Mouse (Mus musculus): ENCODE results near the gene Hoxc5.

Hoxc5 gene

DNA sequence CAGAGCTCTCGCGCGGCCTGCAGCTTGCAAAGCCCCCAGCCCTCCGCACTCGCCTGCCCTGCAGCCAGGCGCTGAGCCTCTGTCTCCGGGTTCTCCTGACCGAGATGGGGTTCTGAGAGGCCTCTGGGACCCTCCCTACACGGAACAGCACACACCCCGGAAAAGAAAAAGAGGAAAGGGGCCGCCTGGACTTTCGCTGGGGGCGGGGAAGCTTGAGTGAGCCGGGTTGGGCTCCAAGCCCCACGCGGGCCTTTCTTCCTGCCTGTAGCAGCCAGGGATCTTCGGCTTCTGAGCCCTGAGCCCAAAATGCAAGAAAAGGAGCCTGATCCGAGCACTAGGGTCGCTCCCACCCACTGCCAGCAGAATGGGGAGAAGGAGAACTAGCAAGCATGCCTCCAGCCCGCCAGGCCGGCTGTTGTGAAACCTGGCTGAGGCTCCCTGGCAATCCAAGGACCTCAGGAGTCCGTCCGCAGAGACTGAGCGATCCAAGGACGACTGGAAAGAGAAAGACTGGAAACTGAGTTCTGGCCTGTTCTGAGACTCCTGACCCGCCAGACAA is 44.8 kb downstream of the Hoxc5 start:
- DNase-seq, result peak; percentile 69

DNA sequence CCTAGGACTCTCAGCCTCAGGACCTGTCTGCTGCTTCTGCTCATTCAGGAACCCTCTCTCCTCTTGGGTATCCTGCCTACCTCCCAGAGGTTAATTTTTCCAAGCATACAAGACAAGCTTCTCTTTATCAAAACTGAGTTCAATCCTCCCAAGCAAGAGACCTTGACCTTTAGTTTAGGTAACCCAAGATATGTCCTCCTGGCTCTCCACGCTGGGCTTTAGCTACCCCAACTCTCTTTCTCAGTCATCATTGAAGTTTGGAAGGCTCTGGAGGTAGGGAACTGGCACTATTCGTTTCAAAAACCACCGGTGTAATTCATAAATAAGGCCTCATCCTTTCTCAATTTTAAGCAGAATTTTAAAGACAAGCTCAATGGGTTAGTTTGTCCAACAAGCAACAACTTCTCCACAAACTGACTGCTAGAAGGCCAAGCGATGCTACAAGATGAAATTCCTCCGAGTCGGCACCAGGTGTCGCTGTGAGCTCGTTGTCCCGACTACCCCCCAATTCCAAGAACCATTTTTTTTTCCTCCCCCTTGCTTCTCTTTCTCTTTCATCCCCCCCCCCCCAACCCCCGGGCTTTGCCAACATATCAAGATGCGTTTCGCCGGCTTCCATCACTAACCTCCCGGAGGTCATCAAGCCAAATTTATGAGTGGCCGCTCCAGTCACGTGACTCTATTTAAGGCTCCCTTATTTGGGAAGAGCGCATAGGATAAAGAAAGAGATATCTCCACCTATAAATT is 46.2 kb downstream of the Hoxc5 start:
- DNase-seq, result peak; percentile 78

DNA sequence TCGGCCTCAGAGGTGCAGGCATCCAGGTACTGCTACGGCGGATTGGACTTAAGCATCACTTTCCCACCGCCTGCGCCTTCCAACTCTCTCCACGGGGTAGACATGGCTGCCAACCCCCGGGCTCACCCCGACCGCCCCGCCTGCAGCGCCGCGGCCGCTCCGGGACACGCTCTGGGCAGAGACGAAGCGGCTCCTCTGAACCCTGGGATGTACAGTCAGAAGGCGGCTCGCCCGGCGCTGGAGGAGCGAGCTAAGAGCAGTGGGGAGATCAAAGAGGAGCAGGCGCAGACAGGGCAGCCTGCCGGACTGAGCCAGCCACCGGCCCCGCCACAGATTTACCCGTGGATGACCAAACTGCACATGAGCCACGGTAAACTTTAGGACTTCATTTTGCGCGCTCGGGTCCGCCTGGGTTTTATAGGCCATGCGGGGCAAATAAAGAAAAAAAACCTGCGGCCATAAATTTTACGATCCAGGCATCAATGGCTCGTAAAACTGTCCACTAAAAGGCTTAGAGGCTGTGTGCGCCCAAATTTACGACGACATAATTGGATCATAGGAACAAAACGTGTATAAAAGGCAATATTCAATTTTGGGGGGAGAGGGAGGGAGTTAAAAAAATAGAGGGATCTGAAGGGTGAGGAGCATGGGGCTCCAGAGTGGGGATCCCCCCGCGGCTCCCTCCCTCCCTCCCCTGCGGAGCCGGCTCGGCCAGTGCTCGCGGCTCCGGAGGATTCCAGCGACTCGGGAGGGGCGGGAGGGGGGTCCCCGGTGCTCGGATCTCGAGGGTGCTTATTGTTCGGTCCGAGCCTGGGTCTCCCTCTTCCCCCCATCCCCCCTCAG is 47.1 kb downstream of the Hoxc5 start:
- DNase-seq, result peak; percentile 79

DNA sequence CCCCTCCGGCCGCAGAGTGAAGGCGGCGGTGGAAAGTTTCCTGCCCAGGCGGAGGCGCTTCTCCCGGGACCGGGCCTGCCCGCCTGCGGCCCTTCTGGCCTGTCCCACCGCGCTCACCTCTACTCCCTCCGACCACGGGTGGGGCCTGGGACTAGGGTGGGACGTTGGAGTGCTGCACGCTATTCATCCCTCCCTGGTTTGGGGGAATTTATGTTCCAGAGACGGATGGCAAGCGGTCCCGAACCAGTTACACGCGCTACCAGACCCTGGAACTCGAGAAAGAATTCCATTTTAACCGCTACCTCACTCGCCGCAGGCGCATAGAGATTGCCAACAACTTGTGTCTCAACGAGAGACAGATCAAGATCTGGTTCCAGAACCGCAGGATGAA is 47.8 kb downstream of the Hoxc5 start:
- peak; percentile 59 for DNase-seq

DNA sequence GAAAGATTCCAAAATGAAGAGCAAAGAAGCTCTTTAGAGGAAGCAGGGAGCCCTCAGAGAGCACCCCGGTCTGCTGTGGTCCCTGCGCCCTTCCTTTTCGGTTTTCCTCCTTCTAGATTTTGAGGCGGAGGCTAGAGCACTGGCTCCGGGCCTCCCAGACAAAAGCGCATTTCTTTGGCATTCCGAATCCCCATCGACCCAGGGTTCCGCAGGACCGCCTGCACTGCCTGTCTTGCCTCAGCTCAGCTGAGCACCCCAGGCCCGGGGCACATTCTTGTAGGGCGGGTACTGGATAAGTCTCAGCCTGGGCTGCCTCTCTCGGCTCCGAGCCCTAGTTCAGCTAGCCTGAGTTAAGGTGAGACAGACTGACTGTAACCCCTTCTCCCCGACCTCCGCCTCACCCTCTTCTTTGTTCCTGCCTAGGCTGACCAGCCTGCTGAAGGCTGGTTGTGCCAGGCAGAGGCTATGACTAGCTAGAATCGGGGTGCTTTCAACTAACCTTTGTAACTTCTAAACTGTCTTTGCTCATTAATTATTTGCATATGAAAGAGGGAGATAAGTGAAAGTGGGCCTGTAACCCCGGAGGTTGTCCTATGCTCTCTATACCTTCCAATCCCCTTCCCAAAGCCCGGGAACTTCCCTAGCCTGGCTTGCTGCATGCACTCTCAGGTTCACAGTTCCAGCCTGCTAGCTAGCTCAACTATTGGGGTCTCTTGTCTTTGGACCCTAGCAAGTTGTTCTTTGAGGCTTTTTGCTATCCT is 48.3 kb downstream of the Hoxc5 start:
- DNase-seq, result peak; percentile 57

DNA sequence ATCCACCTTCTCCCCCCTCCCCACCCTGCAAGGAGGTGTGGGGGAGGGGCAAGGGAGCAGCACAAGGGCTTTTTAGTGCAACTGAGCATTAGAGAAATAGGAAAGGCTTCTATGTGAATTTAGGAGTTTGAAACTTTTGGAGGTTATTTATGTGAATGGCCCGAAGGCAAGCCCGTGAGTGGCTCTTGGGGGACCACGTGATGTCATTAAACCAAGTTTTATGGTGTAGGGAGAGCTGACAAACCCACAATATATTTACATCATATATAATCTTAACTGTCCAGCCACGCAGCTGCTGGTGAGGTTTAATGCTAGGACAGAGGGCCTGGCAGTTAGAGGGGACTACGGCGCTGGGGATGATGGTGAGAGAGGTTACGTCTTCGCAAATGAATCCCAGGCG is 51.4 kb downstream of the Hoxc5 start, which contains the start of gene Hoxc4:
Hoxc4 (plus strand) TSS at position 299 of the 400 bp plus-strand sequence.
- no peak for DNase-seq

DNA sequence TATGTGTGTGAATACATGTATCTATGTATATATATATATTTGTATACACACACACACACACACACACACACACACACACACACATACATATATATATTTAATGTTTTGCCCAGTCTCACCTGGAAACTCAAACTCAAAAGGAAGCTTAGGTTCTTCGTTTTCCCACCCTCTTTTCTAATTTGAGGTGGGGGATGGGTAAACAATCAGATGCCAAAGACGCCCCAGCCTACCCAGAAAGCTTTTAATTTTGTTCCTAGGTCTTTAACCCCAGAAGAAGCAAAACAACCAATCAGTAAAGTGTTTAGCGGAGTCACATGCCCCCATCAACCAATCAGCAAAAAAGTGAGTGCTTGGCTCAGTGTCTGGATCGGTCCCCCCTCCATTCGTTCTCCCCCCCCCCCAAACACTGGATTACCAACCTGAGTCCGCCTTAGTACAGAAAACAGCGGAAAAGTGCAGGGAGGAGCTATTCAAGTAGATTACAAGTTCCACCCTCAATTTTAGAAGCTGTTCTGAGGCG is 53.7 kb downstream of the Hoxc5 start:
- DNase-seq, result no peak

DNA sequence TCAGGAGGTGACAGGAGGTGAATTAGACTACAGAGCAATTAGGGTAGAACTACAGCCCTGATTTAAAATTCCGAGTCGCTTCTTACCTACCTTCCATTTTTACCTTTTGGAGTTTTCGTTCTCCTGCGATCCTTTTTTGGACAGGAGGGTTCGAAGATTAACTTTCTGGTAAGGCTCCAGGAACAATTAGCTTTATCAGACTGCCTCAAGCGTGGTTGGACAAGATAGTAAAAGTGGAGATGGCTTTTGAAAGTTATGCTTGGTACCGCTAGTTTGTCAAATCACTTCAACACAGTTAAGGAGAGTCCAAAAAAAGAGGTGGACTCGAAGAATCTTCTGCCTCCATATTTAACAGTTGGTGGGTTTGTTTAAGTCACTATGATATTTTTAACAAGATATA is 54.3 kb downstream of the Hoxc5 start:
- DNase-seq, result no peak

DNA sequence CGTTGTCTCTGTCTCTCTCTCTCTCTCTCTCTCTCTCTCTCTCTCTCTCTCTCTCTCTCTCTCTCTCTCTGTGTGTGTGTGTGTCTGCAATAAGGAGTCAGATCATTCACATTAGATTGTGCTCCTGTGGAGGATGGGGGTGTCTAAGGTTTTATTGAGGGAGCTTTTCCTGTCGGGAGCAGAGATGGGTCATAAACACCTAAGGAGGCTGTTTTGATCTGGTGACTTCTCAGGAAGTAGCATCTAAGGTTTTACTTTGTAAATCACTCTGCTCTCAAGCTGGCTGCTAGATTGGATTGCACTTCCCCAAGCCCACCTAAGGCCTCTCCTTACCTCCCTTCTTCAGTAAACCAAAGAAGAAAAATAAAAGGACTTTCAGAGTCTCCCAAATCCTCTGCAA is 56.9 kb downstream of the Hoxc5 start:
- no peak for DNase-seq

DNA sequence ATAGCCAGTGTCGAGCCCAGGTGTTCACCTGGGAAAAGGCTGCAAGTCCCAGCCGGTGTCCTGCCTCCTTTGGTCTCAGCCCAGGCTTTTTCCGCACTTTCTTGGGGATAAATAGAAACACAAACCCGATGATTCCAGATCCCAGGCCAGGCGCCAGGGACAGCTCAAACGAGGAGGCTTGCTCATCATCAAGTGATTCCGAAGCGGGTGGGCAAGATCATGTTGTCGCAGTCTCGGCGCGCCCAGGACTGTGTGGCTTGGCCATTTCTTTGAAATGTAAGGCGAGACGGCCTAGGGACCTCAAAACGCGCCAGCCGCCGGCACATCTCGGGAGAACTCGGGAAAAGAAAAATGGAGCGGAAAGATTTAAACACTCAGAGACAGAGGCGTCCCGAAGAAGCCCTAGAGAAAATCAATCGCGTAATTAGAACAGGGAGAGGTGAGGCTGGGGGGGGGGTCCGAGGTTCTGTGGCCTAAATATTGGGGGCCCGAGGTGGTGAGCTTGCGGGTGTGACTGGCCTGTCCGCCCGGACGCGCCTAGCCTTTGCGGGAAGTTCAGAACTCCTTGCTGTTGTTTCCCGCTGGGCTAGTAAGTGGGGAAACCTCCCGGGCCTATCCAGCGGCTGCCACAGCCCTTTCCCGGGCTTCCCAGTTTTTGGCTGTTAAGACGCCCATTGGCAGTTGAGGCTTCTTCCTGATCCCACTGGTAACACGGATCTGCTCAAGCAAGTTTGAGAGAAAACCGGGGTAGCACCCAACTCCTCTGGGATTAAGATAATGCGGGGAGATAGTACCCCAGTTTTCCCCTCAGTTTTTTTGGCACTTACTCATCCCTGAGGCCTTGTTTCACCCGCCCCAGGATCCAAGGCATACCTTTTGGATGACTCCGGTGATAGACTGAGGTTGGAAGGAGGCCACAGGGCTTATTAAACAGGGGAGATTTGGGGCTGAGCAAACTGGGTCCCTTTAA is 60.3 kb downstream of the Hoxc5 start:
- DNase-seq, result no peak

DNA sequence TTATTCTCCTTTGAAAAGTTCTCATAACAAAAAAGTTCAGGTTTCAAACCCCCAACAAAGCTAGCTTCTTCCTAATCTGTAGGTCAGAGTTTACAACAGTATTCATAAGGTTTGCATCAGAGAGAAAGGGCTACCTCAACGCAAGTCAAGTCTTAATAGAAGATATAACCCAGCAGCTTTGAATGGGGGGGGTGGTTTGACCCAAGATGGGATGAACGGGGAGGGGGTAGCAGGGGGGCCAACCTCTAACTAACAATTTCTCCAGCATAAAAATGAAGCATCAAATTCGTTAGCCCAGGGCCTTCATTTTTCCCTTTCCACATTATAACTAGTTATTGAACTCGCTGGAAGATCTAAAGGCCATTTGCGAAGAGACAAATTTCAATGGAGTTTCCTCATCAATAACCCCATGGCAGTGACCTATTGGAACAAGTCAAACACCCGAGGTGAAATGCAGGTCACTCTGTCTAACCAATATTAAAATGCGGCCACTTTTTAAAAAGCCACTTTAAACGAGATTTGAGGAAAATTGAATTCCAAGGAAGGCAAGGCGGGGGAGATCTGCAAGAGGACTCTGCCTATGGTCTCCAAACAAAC is 61.8 kb downstream of the Hoxc5 start:
- DNase-seq, result no peak

DNA sequence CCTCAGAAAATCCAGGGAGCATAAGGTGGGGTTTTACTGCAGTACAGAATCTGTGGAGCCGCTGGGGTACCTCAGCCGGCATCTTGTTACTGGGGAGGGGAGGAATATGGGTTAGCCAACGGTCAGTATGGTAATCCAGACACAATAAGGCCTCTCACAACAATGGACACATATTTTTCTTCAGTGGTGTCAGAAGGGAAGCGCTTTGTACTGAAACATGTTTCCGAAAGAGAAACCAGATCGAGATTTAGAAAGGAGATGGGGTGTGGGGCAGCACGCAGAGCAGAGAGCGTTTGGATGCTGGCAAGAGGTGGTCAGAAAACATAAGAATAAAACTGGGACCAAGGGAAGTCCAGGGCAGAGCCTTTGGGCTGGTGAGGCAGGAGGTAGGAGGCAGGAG is 62.9 kb downstream of the Hoxc5 start:
- DNase-seq, result no peak

DNA sequence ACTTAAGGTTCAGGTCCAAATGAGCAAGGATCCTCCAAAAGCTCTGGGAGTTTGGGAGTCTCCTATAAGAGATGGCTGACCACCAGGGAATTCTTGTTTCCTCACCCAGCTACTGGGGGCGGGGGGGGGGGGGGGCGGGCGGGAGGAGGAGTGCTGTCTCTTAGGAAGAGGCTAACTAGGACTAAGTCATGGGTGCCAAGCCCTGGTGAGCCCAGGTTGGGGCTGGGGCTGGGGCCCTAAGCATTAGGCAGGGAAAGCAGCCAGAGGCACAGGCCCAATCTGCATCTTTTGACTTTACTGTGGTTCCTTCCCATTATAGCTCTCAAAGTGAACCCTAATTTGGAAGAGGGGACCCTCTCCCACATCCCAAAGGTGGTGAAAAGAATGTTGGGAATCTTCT is 64.9 kb downstream of the Hoxc5 start:
- DNase-seq, result no peak

DNA sequence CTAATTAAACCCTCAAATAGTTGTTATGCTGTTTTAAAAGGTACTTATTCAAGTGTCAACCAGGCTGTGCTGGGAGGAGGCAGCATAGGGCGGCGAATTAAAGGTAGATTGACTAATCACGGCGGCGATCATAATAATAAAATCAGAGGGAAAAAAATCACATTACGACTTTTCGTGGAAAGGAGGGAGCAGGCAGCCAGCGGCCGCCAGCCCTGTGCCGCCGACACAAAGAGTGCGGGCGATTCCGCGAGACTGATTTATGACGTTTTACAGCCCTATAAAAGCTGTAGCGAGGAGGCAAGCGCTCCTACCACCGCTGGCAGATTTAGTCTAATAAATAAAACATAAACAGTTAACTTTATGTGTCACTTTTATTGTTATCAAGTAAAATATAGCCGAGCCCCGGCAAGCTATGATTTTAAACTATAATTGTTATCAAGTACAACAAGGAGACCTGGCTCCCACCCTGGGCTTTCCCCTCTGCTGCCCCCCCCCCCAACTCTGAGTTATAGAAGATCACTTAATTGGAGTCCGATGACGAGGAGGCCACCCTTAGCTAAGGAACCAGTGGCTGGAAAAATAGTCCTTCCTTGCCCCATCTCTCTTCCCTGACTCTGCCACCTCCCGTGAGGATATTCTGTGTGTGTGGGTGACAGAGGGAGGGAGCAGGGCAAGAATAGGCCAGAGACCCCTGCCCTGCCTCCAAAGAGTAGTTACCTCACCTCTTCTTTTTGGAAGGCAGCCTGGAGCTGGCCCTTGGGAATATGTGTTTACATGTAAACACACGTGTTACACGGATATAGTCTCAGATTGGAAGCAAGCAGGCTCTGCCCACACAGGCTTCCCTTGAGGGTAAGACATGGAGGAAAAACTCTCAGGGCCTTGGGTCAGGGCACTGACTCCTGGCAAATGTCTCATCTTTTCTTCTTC is 65.7 kb downstream of the Hoxc5 start:
- DNase-seq, result peak; percentile 56

DNA sequence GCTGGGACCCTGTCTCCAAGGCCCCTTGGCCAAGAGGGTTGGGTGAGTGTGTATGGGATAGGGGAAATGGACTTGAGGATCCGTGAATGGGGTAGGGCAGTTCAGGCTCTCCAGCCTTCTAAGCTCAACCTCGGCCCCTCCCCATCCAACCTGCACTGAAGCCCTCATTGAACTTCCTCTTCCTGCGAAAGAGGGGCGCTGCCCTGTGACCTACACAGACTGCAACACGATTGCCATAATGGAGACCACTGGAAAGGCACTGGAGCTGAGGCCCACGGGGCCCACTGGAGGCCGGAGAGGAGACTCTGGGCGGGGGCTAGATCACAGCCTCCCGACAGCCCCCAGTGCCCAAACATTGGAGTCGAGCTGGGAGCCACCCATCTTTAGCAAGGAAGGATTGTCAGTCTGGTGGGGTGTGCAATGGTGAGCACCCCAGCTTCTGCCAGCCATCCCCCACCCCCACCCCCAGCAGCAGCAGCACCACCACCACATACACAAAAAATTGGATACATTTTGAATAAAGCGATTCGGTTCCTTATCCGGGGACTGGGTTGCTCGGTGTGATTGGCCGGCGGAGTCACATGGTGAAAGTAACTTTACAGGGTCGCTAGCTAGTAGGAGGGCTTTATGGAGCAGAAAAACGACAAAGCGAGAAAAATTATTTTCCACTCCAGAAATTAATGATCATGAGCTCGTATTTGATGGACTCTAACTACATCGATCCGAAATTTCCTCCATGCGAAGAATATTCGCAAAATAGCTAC is 67.0 kb downstream of the Hoxc5 start:
- DNase-seq, result peak; percentile 53

DNA sequence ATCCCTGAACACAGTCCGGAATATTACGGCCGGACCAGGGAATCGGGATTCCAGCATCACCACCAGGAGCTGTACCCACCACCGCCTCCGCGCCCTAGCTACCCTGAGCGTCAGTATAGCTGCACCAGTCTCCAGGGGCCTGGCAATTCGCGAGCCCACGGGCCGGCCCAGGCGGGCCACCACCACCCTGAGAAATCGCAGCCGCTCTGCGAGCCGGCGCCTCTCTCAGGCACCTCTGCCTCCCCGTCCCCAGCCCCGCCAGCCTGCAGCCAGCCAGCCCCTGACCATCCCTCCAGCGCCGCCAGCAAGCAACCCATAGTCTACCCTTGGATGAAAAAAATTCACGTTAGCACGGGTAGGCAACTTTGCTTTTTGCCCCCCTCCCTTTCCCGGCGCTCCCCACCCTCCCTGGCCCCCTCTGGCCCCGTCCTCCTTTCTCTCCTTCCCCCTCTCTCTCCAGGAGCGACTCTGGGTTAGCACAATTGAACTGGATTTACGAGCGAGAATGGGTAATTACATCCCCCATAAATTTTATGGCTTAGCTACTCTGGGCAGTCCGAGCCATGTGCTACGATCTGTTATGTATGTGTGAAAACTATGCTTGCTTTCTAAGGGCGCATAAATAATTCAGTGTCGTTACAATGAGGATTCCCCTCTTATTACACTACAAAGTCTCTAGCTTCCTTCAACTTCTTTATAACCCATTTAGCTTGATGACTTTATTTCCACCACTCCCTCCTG is 67.7 kb downstream of the Hoxc5 start:
- DNase-seq, result peak; percentile 53

DNA sequence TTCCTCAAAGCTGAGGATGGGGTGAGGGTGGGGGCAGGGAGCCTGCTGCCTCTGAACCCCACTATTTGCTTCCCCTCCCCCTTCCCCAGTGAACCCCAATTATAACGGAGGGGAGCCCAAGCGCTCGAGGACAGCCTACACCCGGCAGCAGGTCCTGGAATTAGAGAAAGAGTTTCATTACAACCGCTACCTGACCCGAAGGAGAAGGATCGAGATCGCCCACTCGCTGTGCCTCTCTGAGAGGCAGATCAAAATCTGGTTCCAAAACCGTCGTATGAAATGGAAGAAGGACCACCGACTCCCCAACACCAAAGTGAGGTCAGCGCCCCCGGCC is 68.3 kb downstream of the Hoxc5 start:
- no peak for DNase-seq

DNA sequence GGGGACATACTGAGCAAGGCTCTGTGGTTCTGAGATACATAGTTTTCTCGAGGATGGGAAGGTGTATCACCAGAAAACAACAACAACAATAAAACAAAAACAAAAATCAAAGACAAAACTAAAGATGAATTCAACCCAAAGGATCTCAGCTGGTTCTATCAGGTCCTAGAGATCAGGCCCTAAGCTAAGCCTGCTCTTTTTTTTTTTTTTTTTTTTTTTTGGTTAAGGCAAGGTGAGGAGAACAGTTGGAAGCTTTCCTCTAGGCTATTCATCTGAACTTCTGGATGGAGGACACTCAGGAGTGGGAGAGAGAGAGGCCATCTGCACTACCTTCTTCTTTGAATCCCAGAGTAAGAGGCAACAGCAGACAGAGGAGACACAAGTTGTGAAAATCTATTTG is 70.3 kb downstream of the Hoxc5 start:
- DNase-seq, result no peak
